12 mouse cellular contexts compared by ENCODE assay signal in the genomic region with DNA sequence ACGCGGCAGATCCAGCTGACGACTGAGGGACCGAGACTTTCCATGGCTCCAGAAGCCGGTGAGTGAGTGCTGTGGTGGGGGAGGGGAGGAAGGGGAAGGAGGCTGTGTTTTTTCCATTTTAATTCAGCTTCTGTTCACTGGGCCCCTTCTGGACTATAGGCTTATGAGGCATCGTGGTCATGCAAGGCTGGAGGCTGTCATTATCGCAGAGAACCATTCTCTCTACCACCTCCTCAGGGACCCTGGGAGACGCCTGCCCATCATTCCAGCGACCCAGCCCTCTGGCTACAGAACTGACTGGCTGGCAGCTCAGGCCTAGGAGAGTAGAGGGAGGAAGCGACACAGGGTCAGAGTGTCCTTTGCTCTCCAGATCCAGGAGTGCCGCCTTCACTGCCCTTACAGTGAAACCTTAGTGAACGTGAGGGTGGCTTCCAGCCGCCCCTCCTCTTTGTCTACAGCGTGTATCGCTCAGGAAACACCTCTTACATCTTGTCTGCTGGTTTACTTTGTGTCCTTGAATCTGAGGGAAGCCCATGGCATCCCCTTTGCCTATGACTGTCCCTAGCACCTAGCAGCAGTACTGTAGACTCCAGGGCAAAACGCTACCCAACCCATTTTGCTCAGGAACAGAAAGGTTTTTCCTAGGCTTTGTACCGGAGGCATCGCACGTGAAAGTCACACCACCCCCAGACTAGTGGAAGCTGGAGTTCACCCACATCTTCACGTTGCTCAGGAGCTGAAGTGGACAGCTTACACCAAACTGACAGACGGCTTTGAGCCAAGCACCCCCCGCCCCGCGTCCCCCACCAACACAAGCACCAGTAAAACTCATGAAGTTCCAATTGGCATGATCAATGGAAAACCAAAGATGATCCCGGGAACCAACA. TPM values are rescaled to one million over a fixed set of nuclear protein-coding genes. Genes with fewer than 3 reads are reported as not detected.
DNase-seq lines count a peak whose midpoint lies in the region; ATAC-seq and TF ChIP-seq lines count a peak whose summit lies in the region.
"Had no signal": no experiment of that assay in that cellular context is flagged by ENCODE, and none has a peak within 500 bp of the region (broad histone marks: within the 10 kb centered on the region; RNA-seq: fewer than 3 reads in every experiment).

No protein-coding gene starts in this region.

- H3K36me3 ChIP-seq in forebrain, embryonic 15.5 days = no peaks in the 10 kb centered on the region
- no peaks in the 10 kb centered on the region for H3K36me3 ChIP-seq in midbrain, embryonic 10.5 days
- H3K36me3 ChIP-seq: liver, embryonic 13.5 days had no signal

- H3K27me3 ChIP-seq in forebrain, embryonic 15.5 days = no peaks in the 10 kb centered on the region
- H3K27me3 ChIP-seq in midbrain, embryonic 10.5 days (ENCODE audit: low read depth, poor library complexity, severe bottlenecking) = peaks cover 81% of the 10 kb centered on the region

- H3K4me3 ChIP-seq in forebrain, embryonic 15.5 days = no peak overlapping the region
- peak overlapping the region; percentile 68 for H3K4me3 ChIP-seq in midbrain, embryonic 10.5 days

- peak overlapping the region; percentile 3; the same call in 1 of the 2 replicates for H3K9ac ChIP-seq in forebrain, embryonic 15.5 days (replicated peaks)
- H3K9ac ChIP-seq: liver, embryonic 13.5 days had no signal

- TF ChIP-seq POLR2A in brain, embryonic 14.5 days (IDR thresholded peaks at IDR 0.05; ENCODE audit: borderline replicate concordance, extremely low read depth, insufficient read depth, insufficient read length, poor library complexity, severe bottlenecking) = no peak

- TF ChIP-seq CTCF in brain, embryonic 14.5 days (IDR thresholded peaks at IDR 0.05; ENCODE audit: borderline replicate concordance, extremely low read depth, insufficient read depth, insufficient read length) = no peak

- no peak for ATAC-seq in forebrain, embryonic 15.5 days (replicated peaks)

- H3K4me1 ChIP-seq in forebrain, embryonic 15.5 days = peaks cover 56% of the 10 kb centered on the region
- H3K4me1 ChIP-seq in midbrain, embryonic 10.5 days = peaks cover 58% of the 10 kb centered on the region

- H3K4me2 ChIP-seq in forebrain, embryonic 15.5 days (replicated peaks) = peak overlapping the region; percentile 95

- no peaks in the 10 kb centered on the region for H3K9me3 ChIP-seq in forebrain, embryonic 15.5 days
- no peaks in the 10 kb centered on the region for H3K9me3 ChIP-seq in midbrain, embryonic 10.5 days (replicated peaks)
- H3K9me3 ChIP-seq: liver, embryonic 13.5 days had no signal

- peak overlapping the region; percentile 98 for H3K27ac ChIP-seq in forebrain, embryonic 15.5 days (replicated peaks)
- peak overlapping the region; percentile 93 for H3K27ac ChIP-seq in midbrain, embryonic 10.5 days (replicated peaks)
- H3K27ac ChIP-seq: liver, embryonic 13.5 days had no signal

- DNase-seq in 416B (ENCODE audit: low read depth) = peak; percentile 57
- peak; percentile 83 for DNase-seq in brain, embryonic 14.5 days (ENCODE audit: low read depth)
- DNase-seq in midbrain, embryonic 10.5 days (ENCODE audit: low spot score) = peak; percentile 59
- no peak for DNase-seq in gastrocnemius, postnatal 25 days
- no peak for DNase-seq in gastrocnemius, postnatal 4 days (ENCODE audit: low spot score in 2 of 2)
- DNase-seq in urinary bladder, postnatal 10 days (ENCODE audit: low spot score) = no peak
- no peak for DNase-seq in B cell, adult 2 months
- DNase-seq: kidney, postnatal 14 days; liver, embryonic 13.5 days had no signal

- 4% methylated on average over 25 of the region's 25 CpGs for WGBS in forebrain, embryonic 15.5 days
- WGBS in midbrain, embryonic 10.5 days = 3% methylated on average over 25 of the region's 25 CpGs

RNA-seq across cellular contexts. Expression of a gene that starts 34.0 kb away (rescaled TPM):
- 66.5 and 88.8 TPM in 2 replicates for polyA plus RNA-seq in brain, embryonic 14.5 days (2012; rRNA removed)
- polyA plus RNA-seq in forebrain, embryonic 15.5 days (2015; fragmentation: Nextera tagmentation; extraction: Ambion mirVana) = 20.9 and 22.9 TPM in 2 replicates
- polyA plus RNA-seq in midbrain, embryonic 10.5 days (2016; fragmentation: Nextera tagmentation; extraction: Ambion mirVana) = 2.2 and 4.7 TPM in 2 replicates
- total RNA-seq in gastrocnemius, postnatal 25 days (2021) = not detected
- total RNA-seq in gastrocnemius, postnatal 4 days (2021) = not detected
- total RNA-seq: MEL; monocyte, adult 5-6 weeks had no signal
- polyA plus RNA-seq: liver, embryonic 13.5 days had no signal

RNA-seq across cellular contexts. Expression of a gene that starts 51.0 kb away (rescaled TPM):
- polyA plus RNA-seq in brain, embryonic 14.5 days (2012; rRNA removed) = 0.95 and 1.4 TPM in 2 replicates
- polyA plus RNA-seq in forebrain, embryonic 15.5 days (2015; fragmentation: Nextera tagmentation; extraction: Ambion mirVana) = 0.84 and 1.3 TPM in 2 replicates
- 0.81 and 0.87 TPM in 2 replicates for polyA plus RNA-seq in midbrain, embryonic 10.5 days (2016; fragmentation: Nextera tagmentation; extraction: Ambion mirVana)
- total RNA-seq in gastrocnemius, postnatal 25 days (2021) = under 1 TPM; 0.94 to 1.00 TPM
- 1 to 10 TPM; 1.3 to 1.6 TPM for total RNA-seq in gastrocnemius, postnatal 4 days (2021)

RNA-seq across cellular contexts. Expression of a gene that starts 58.0 kb away (rescaled TPM):
- polyA plus RNA-seq in brain, embryonic 14.5 days (2012; rRNA removed) = 17.9 and 18.5 TPM in 2 replicates
- polyA plus RNA-seq in forebrain, embryonic 15.5 days (2015; fragmentation: Nextera tagmentation; extraction: Ambion mirVana) = 11.1 and 13.0 TPM in 2 replicates
- 14.8 and 18.5 TPM in 2 replicates for polyA plus RNA-seq in midbrain, embryonic 10.5 days (2016; fragmentation: Nextera tagmentation; extraction: Ambion mirVana)
- total RNA-seq in gastrocnemius, postnatal 25 days (2021) = 10 to 100 TPM; 18.8 to 24.8 TPM
- total RNA-seq in gastrocnemius, postnatal 4 days (2021) = 10 to 100 TPM; 13.4 to 14.8 TPM

Comparison
In these comparisons a context has a peak if more than half of its experiments do, and no peak if none do; other contexts are left out.
1. DNase-seq: peak in 416B (single experiment), brain, embryonic 14.5 days (single experiment) and midbrain, embryonic 10.5 days (single experiment); none in gastrocnemius, postnatal 25 days (single experiment), gastrocnemius, postnatal 4 days (0 of 2), urinary bladder, postnatal 10 days (single experiment) and B cell, adult 2 months (0 of 2).